Mouse (Mus musculus) 3134 (cell line): Measurements from ENCODE around the gene Atp5g1.

Experiments
- DNase-seq: peaks from one replicate; pipeline ENCODE4 v3.0.0-alpha.2; 2011; ENCODE audit warnings: low spot score; ENCODE audit not compliant: insufficient read length; ENCODE audit errors: extremely low read depth

Atp5g1 gene

DNA sequence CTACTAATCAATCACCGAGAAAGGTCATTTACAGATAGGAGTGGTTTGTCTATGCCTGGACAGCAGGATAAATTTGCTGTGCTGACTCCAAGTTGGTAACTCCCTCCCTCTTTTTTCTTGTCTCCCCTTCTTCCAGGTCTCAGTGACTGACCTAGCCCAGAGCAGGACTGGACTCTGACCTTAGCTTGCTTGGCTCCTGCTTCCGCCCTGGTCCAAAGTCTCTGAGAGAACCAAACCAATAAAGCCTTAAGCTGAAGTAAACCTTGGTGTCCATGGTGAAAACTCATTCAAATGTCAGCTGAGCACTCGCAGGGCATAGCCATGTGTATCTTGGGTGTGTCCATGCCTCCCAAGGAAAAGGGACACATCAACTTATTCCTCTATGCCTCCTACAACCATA, 44.9 kb downstream of the Atp5g1 start:
- no peak for DNase-seq

DNA sequence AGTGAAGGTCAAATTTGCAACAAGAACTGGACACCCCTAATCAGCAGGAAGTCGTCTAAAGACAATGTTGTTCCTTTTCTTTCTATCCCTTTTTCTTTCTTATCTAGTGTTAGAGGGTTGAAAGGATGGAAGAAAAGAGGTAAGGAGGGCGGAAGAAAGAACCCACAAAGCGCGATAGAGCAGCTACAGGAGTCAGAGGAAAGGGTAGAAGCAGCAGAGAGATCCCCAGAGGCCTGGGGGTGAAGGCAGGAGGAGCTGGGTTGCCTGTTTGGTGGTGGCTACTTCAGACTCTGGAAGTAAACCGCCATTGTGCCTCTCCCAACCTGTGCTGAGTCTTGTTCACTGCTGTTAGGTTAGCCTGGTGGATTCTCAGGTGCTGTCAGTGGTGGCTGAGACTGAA, 47.3 kb downstream of the Atp5g1 start:
- no peak for DNase-seq

DNA sequence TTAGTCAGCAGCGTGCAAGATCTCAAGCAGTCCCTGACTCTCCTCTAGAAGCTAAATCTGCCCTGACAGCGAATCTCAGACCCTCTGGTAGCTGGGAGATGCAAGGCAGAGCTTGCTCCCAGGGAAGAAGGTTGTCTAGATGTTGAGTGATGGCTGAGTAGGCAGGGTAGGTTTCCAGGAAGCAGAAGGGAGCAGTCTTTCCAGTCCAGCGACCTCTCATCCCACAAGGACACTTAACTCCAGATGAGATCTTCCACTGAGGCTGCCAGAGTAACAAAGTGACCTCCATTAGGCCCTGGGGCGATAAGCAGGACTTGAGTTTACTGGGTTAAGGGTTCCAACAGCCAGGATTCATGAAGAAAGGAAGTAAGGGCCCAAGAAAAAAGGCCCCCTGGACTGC, 54.8 kb downstream of the Atp5g1 start:
- no peak for DNase-seq
